In genomic region chr6:114659992-114660800, GRCm38 (mm10) we compare ENCODE assay signal across 10 mouse cellular contexts. TPM values are rescaled to one million over a fixed set of nuclear protein-coding genes. Genes with fewer than 3 reads are reported as not detected.
DNase-seq lines count a peak whose midpoint lies in the region; ATAC-seq lines count a peak whose summit lies in the region.
"Had no signal": no experiment of that assay in that cellular context is flagged by ENCODE, and none has a peak within 500 bp of the region (broad histone marks: within the 10 kb centered on the region; RNA-seq: fewer than 3 reads in every experiment).

No protein-coding gene starts in this region.

- H3K36me3 ChIP-seq in hindbrain, embryonic 11.5 days (ENCODE audit: control insufficient read depth, insufficient read depth, low read length), result no peaks in the 10 kb centered on the region
- H3K36me3 ChIP-seq in forebrain, embryonic 15.5 days, result no peaks in the 10 kb centered on the region
- H3K36me3 ChIP-seq: midbrain, embryonic 10.5 days had no signal

- H3K9me3 ChIP-seq in hindbrain, embryonic 11.5 days (ENCODE audit: control insufficient read depth, low read length), result no peaks in the 10 kb centered on the region
- H3K9me3 ChIP-seq in forebrain, embryonic 15.5 days, result no peaks in the 10 kb centered on the region
- H3K9me3 ChIP-seq: midbrain, embryonic 10.5 days had no signal

- no peaks in the 10 kb centered on the region for H3K27me3 ChIP-seq in hindbrain, embryonic 11.5 days (ENCODE audit: control insufficient read depth, insufficient read depth, low read length)
- H3K27me3 ChIP-seq in forebrain, embryonic 15.5 days, result no peaks in the 10 kb centered on the region

- H3K4me2 ChIP-seq in hindbrain, embryonic 11.5 days (replicated peaks; ENCODE audit: low read depth, low read length), result no peak overlapping the region
- no peak overlapping the region for H3K4me2 ChIP-seq in forebrain, embryonic 15.5 days (replicated peaks)

- H3K9ac ChIP-seq in hindbrain, embryonic 11.5 days (ENCODE audit: low read depth, low read length), result no peak overlapping the region
- no peak overlapping the region for H3K9ac ChIP-seq in forebrain, embryonic 15.5 days (replicated peaks)

- H3K27ac ChIP-seq in hindbrain, embryonic 11.5 days (ENCODE audit: low read depth, low read length), result no peak overlapping the region
- H3K27ac ChIP-seq in forebrain, embryonic 15.5 days (replicated peaks), result no peak overlapping the region
- H3K27ac ChIP-seq: midbrain, embryonic 10.5 days had no signal

- ATAC-seq in granulocyte monocyte progenitor cell, adult 5-6 weeks (replicated peaks; ENCODE audit: poor library complexity, severe bottlenecking), result peak; percentile 94
- ATAC-seq in hindbrain, embryonic 11.5 days (ENCODE audit: low FRiP score), result no peak
- no peak for ATAC-seq in forebrain, embryonic 15.5 days (replicated peaks)

- WGBS in hindbrain, embryonic 11.5 days, result 70% methylated on average over 5 of the region's 5 CpGs
- 71% methylated on average over 5 of the region's 5 CpGs for WGBS in forebrain, embryonic 15.5 days

- no peak overlapping the region for H3K4me3 ChIP-seq in hindbrain, embryonic 11.5 days (ENCODE audit: low read depth, low read length)
- no peak overlapping the region for H3K4me3 ChIP-seq in forebrain, embryonic 15.5 days
- H3K4me3 ChIP-seq: midbrain, embryonic 10.5 days had no signal

- no peaks in the 10 kb centered on the region for H3K4me1 ChIP-seq in hindbrain, embryonic 11.5 days (replicated peaks; ENCODE audit: control insufficient read depth, insufficient read depth, low read length)
- no peaks in the 10 kb centered on the region for H3K4me1 ChIP-seq in forebrain, embryonic 15.5 days

- DNase-seq in thymus, postnatal 14 days, result peak; percentile 7
- no peak for DNase-seq in thymus, postnatal 36 days
- DNase-seq in lung, postnatal 25 days (ENCODE audit: low spot score), result peak; percentile 53
- no peak for DNase-seq in hindbrain, embryonic 11.5 days (ENCODE audit: low spot score)
- DNase-seq in frontal cortex, postnatal 36 days (ENCODE audit: low spot score in 2 of 2), result no peak
- no peak for DNase-seq in right cerebral cortex, postnatal 4 days
- DNase-seq: kidney, adult 18-20 months had no signal

RNA-seq across cellular contexts. Expression of gene Atg7, which starts 17.3 kb away (rescaled TPM):
- total RNA-seq in granulocyte monocyte progenitor cell, adult 5-6 weeks (2014; fragmentation: Nextera tagmentation), result 36.4 and 45.2 TPM in 2 replicates
- total RNA-seq in granulocyte monocyte progenitor cell, adult 5-6 weeks (2017), result 16.9 and 18.7 TPM in 2 replicates
- 13.5 and 15.3 TPM in 2 replicates for polyA plus RNA-seq in hindbrain, embryonic 11.5 days (2014; fragmentation: Nextera tagmentation; extraction: Ambion mirVana)
- polyA plus RNA-seq in forebrain, embryonic 15.5 days (2015; fragmentation: Nextera tagmentation; extraction: Ambion mirVana), result 20.8 and 23.7 TPM in 2 replicates

Comparison
In these comparisons a context has a peak if more than half of its experiments do, and no peak if none do; other contexts are left out.
1. DNase-seq: peak in thymus, postnatal 14 days (single experiment) and lung, postnatal 25 days (single experiment); none in thymus, postnatal 36 days (0 of 2), hindbrain, embryonic 11.5 days (single experiment), frontal cortex, postnatal 36 days (0 of 2) and right cerebral cortex, postnatal 4 days (single experiment).